Mouse (Mus musculus) limb, embryonic 14.5 days (tissue): Measurements from ENCODE around the gene Cdk17. TPM values are rescaled to one million over a fixed set of nuclear protein-coding genes. Genes with fewer than 3 reads are reported as not detected.

Source experiments
- ATAC-seq: fragments of 200-750 bp; cut with Nextera tagmentation; 2 replicates; pipeline ENCODE4 v1.8.0; 2017; ENCODE audit warnings: low read depth, moderate number of reproducible peaks, moderate TSS enrichment; ENCODE audit not compliant: low FRiP score
- DNase-seq: peaks from one replicate; pipeline ENCODE4 v3.0.0-alpha.2; 2015; ENCODE audit warnings: low spot score
- H3K27ac ChIP-seq: fragments of 300-500 bp; sonication (generic); replicated peaks from 2 replicates; pipeline ENCODE4 v1.5.1; 2014; ENCODE audit warnings: low read depth, mild to moderate bottlenecking, low read length, moderate library complexity, mixed read lengths
- H3K27me3 ChIP-seq: fragments of 300-500 bp; sonication (generic); 2 replicates; pipeline ENCODE4 v1.6.1; 2014; ENCODE audit warnings: low read length, mixed read lengths; ENCODE audit not compliant: control insufficient read depth, insufficient read depth
- H3K36me3 ChIP-seq: fragments of 300-500 bp; sonication (generic); 2 replicates; pipeline ENCODE4 v1.6.1; 2014; ENCODE audit warnings: mild to moderate bottlenecking, low read length, moderate library complexity, mixed read lengths; ENCODE audit not compliant: control insufficient read depth, insufficient read depth
- H3K4me1 ChIP-seq: fragments of 300-500 bp; sonication (generic); 2 replicates; pipeline ENCODE4 v1.6.1; 2014; ENCODE audit warnings: antibody characterized with exemption, low read length, mixed read lengths; ENCODE audit not compliant: control insufficient read depth, insufficient read depth
- H3K4me2 ChIP-seq: fragments of 300-500 bp; sonication (generic); replicated peaks from 2 replicates; pipeline ENCODE4 v1.6.1; 2014; ENCODE audit warnings: low read depth, mild to moderate bottlenecking, low read length, moderate library complexity; ENCODE audit not compliant: severe bottlenecking
- H3K4me3 ChIP-seq: fragments of 300-500 bp; sonication (generic); replicated peaks from 2 replicates; pipeline ENCODE4 v1.5.1; 2014; ENCODE audit warnings: low read length
- H3K9ac ChIP-seq: fragments of 300-500 bp; sonication (generic); 2 replicates; pipeline ENCODE4 v1.6.1; 2014; ENCODE audit warnings: mild to moderate bottlenecking, low read depth, low read length, moderate library complexity; ENCODE audit not compliant: severe bottlenecking
- H3K9me3 ChIP-seq: fragments of 300-500 bp; sonication (generic); 2 replicates; pipeline ENCODE4 v1.6.1; 2016; ENCODE audit warnings: low read length; ENCODE audit not compliant: control insufficient read depth
- POLR2A ChIP-seq: fragments of 200-500 bp; IDR thresholded peaks from 2 replicates; pipeline ENCODE4 v1.8.0; 2012; ENCODE audit warnings: inconsistent platforms, mild to moderate bottlenecking, moderate library complexity, borderline replicate concordance; ENCODE audit not compliant: insufficient read depth, insufficient read length; ENCODE audit errors: extremely low read depth
- WGBS: fragments of 180-500 bp; shearing (Covaris S2); extraction: QIAGEN DNeasy Blood & Tissue Kit; methylation state at CpG from one replicate; pipeline ENCODE4 v1.1.7; 2014; 5-methylcytosine and 5-hydroxymethylcytosine counted together
- polyA plus RNA-seq, 2 experiments: library from polyadenylated mRNA; depleted of rRNA in 1 of 2; stranded (reverse) in 1 of 2; unstranded in 1 of 2; fragments of >200 nt; fragmentation: Nextera tagmentation in 1 of 2; extraction: Ambion mirVana in 1 of 2; gene quantifications; 2 replicates each; pipeline versions ENCODE4 v1.2.1 to v1.2.3; 2012 to 2014

The Cdk17 gene
- polyA plus RNA-seq, 2 experiments: 24.7 to 25.9 TPM

GRCm38 (mm10) chr10:93159651-93160496 lies 801 bp upstream of the Cdk17 start:
- H3K4me1 ChIP-seq: peaks cover 3% of the 10 kb centered on the region; the same call in 1 of the 2 replicates
- ATAC-seq: peak; percentile 62
- H3K4me3 ChIP-seq: peak overlapping the region; percentile 99
- no peak overlapping the region for H3K27ac ChIP-seq
- 25% methylated on average over 17 of the region's 17 CpGs for WGBS
- no peaks in the 10 kb centered on the region for H3K36me3 ChIP-seq
- no peak for TF ChIP-seq POLR2A
- H3K9me3 ChIP-seq: no peaks in the 10 kb centered on the region
- peak overlapping the region; percentile 87 for H3K4me2 ChIP-seq
- H3K27me3 ChIP-seq: no peaks in the 10 kb centered on the region
- peak overlapping the region; percentile 93; the same call in 1 of the 2 replicates for H3K9ac ChIP-seq
- no peak for DNase-seq

- DNase-seq (peak; percentile 85), ATAC-seq (peak; percentile 95)
- Histone ChIP-seq H3K9me3 (no peaks in the 10 kb centered on the region), H3K27me3 (no peaks in the 10 kb centered on the region), H3K4me3 (peak overlapping the region; percentile 99), H3K27ac (peak overlapping the region; percentile 99), H3K36me3 (no peaks in the 10 kb centered on the region), H3K4me1 (peaks cover 8% of the 10 kb centered on the region), H3K9ac (peak overlapping the region; percentile 93), H3K4me2 (peak overlapping the region; percentile 87)
- under 1% methylated on average over 26 of the region's 26 CpGs for WGBS
- TF ChIP-seq POLR2A: no peak
Measured at GRCm38 (mm10) chr10:93160497-93160806, 223 bp upstream of the Cdk17 start.

- Histone ChIP-seq H3K27ac (peak overlapping the region; percentile 99), H3K27me3 (no peaks in the 10 kb centered on the region), H3K4me3 (peak overlapping the region; percentile 99), H3K9me3 (no peaks in the 10 kb centered on the region), H3K9ac (peak overlapping the region; percentile 93), H3K4me2 (peak overlapping the region; percentile 87), H3K36me3 (no peaks in the 10 kb centered on the region), H3K4me1 (peaks cover 20% of the 10 kb centered on the region)
- no peak for TF ChIP-seq POLR2A
- ATAC-seq: no peak
- WGBS: 1% methylated on average over 18 of the region's 33 CpGs
- DNase-seq: peak; percentile 47
Measured at GRCm38 (mm10) chr10:93161511-93162275, 1.0 kb downstream of the Cdk17 start.

GRCm38 (mm10) chr10:93162276-93162971 lies 1.7 kb downstream of the Cdk17 start:
- peak overlapping the region; percentile 87 for H3K4me2 ChIP-seq
- no peaks in the 10 kb centered on the region for H3K27me3 ChIP-seq
- H3K9ac ChIP-seq: peak overlapping the region; percentile 93; the same call in 1 of the 2 replicates
- H3K9me3 ChIP-seq: no peaks in the 10 kb centered on the region
- H3K36me3 ChIP-seq: no peaks in the 10 kb centered on the region
- no peak for TF ChIP-seq POLR2A
- ATAC-seq (no peak), DNase-seq (no peak)
- no peak overlapping the region for H3K27ac ChIP-seq
- peaks cover 20% of the 10 kb centered on the region for H3K4me1 ChIP-seq
- H3K4me3 ChIP-seq: peak overlapping the region; percentile 99
- WGBS: 25% methylated on average over 11 of the region's 11 CpGs
